Mouse (Mus musculus): ENCODE data around the gene Macf1. TPM values are rescaled to one million over a fixed set of nuclear protein-coding genes. Genes with fewer than 3 reads are reported as not detected.
"Not testable (repeated sequence)": the region's sequence is repeated elsewhere in the genome, so short reads cannot be mapped to it uniquely, and the experiment has no call there.

Macf1 gene
- total and polyA plus RNA-seq, 3 experiments = 39.3 to 169 (median 129) TPM

- Histone ChIP-seq H3K9me3 (replicated peaks) (peaks cover 3% of the 10 kb centered on the region; the same call in 1 of the 2 replicates), H3K4me3 (ENCODE audit: low read depth, low read length) (no peak overlapping the region), H3K36me3 (replicated peaks) (no peaks in the 10 kb centered on the region), H3K4me1 (ENCODE audit: insufficient read depth, low read depth, low read length) (no peaks in the 10 kb centered on the region; the same call in 1 of the 2 replicates), H3K27me3 (ENCODE audit: insufficient read depth, low read length) (no peaks in the 10 kb centered on the region)
- no peak for DNase-seq (ENCODE audit: low spot score)
- no peak for ATAC-seq (ENCODE audit: extremely low read depth, insufficient number of reproducible peaks, low FRiP score, poor library complexity, severe bottlenecking)
- TF ChIP-seq CTCF (IDR thresholded peaks at IDR 0.05; ENCODE audit: low read depth, low read length) = no peak
- TF ChIP-seq TAL1 (conservative IDR thresholded peaks at IDR 0.05; ENCODE audit: low read depth, low read length) = no peak
- TF ChIP-seq POLR2AphosphoS5 (IDR thresholded peaks at IDR 0.05; ENCODE audit: insufficient replicate concordance, low read depth, low read length) = no peak
- TF ChIP-seq GATA1 (IDR thresholded peaks at IDR 0.05; ENCODE audit: borderline replicate concordance, low read length) = no peak
- TF ChIP-seq GATA2 (IDR thresholded peaks at IDR 0.05; ENCODE audit: borderline replicate concordance, low read depth, low read length) = no peak
Measured at GRCm38 (mm10) chr4:123635428-123635827, 48.7 kb downstream of the Macf1 start.

- no peaks in the 10 kb centered on the region for H3K27me3 ChIP-seq (ENCODE audit: insufficient read depth, low read length)
- DNase-seq (ENCODE audit: low spot score) (no peak), ATAC-seq (ENCODE audit: extremely low read depth, insufficient number of reproducible peaks, low FRiP score, poor library complexity, severe bottlenecking) (no peak)
- no peaks in the 10 kb centered on the region; the same call in 1 of the 2 replicates for H3K4me1 ChIP-seq (ENCODE audit: insufficient read depth, low read depth, low read length)
- no peak overlapping the region for H3K4me3 ChIP-seq (ENCODE audit: low read depth, low read length)
- peaks cover 3% of the 10 kb centered on the region; the same call in 1 of the 2 replicates for H3K9me3 ChIP-seq (replicated peaks)
- no peaks in the 10 kb centered on the region for H3K36me3 ChIP-seq (replicated peaks)
- TF ChIP-seq GATA2 (IDR thresholded peaks at IDR 0.05; ENCODE audit: borderline replicate concordance, low read depth, low read length) = no peak
- TF ChIP-seq TAL1 (conservative IDR thresholded peaks at IDR 0.05; ENCODE audit: low read depth, low read length) = no peak
Measured at GRCm38 (mm10) chr4:123634436-123634835, 49.7 kb downstream of the Macf1 start.

- Histone ChIP-seq H3K4me3 (ENCODE audit: low read depth, low read length) (no peak overlapping the region), H3K4me1 (ENCODE audit: insufficient read depth, low read depth, low read length) (no peaks in the 10 kb centered on the region; the same call in 1 of the 2 replicates), H3K27me3 (ENCODE audit: insufficient read depth, low read length) (no peaks in the 10 kb centered on the region), H3K9me3 (replicated peaks) (peaks cover 3% of the 10 kb centered on the region; the same call in 1 of the 2 replicates), H3K36me3 (replicated peaks) (no peaks in the 10 kb centered on the region)
- TF ChIP-seq CTCF (IDR thresholded peaks at IDR 0.05; ENCODE audit: low read depth, low read length) (no peak), GATA2 (IDR thresholded peaks at IDR 0.05; ENCODE audit: borderline replicate concordance, low read depth, low read length) (no peak), POLR2AphosphoS5 (IDR thresholded peaks at IDR 0.05; ENCODE audit: insufficient replicate concordance, low read depth, low read length) (no peak), GATA1 (IDR thresholded peaks at IDR 0.05; ENCODE audit: borderline replicate concordance, low read length) (no peak), TAL1 (conservative IDR thresholded peaks at IDR 0.05; ENCODE audit: low read depth, low read length) (no peak)
- ATAC-seq (ENCODE audit: extremely low read depth, insufficient number of reproducible peaks, low FRiP score, poor library complexity, severe bottlenecking) (no peak), DNase-seq (ENCODE audit: low spot score) (no peak)
Measured at GRCm38 (mm10) chr4:123633874-123634273, 50.3 kb downstream of the Macf1 start.

- Histone ChIP-seq H3K36me3 (replicated peaks) (no peaks in the 10 kb centered on the region), H3K4me3 (ENCODE audit: low read depth, low read length) (no peak overlapping the region), H3K27me3 (ENCODE audit: insufficient read depth, low read length) (no peaks in the 10 kb centered on the region), H3K4me1 (ENCODE audit: insufficient read depth, low read depth, low read length) (no peaks in the 10 kb centered on the region; the same call in 1 of the 2 replicates), H3K9me3 (replicated peaks) (peaks cover 2% of the 10 kb centered on the region; the same call in 1 of the 2 replicates)
- DNase-seq (ENCODE audit: low spot score) = peak; percentile 17
- TF ChIP-seq POLR2AphosphoS5 (IDR thresholded peaks at IDR 0.05; ENCODE audit: insufficient replicate concordance, low read depth, low read length) = no peak
- no peak for TF ChIP-seq TAL1 (conservative IDR thresholded peaks at IDR 0.05; ENCODE audit: low read depth, low read length)
- no peak for TF ChIP-seq GATA2 (IDR thresholded peaks at IDR 0.05; ENCODE audit: borderline replicate concordance, low read depth, low read length)
- TF ChIP-seq GATA1 (IDR thresholded peaks at IDR 0.05; ENCODE audit: borderline replicate concordance, low read length) = no peak
- 0 out of 2 replicates have a peak, but pooled peaks have one; percentile 13 for TF ChIP-seq CTCF (IDR thresholded peaks at IDR 0.05; ENCODE audit: low read depth, low read length)
- ATAC-seq (ENCODE audit: extremely low read depth, insufficient number of reproducible peaks, low FRiP score, poor library complexity, severe bottlenecking) = no peak
Measured at GRCm38 (mm10) chr4:123633370-123633769, 50.8 kb downstream of the Macf1 start.

- not testable (repeated sequence) for H3K9me3 ChIP-seq (replicated peaks); H3K36me3 ChIP-seq (replicated peaks); H3K4me3 ChIP-seq (ENCODE audit: low read depth, low read length); H3K4me1 ChIP-seq (ENCODE audit: insufficient read depth, low read depth, low read length); H3K27me3 ChIP-seq (ENCODE audit: insufficient read depth, low read length); DNase-seq (ENCODE audit: low spot score); ATAC-seq (ENCODE audit: extremely low read depth, insufficient number of reproducible peaks, low FRiP score, poor library complexity, severe bottlenecking)
Measured at GRCm38 (mm10) chr4:123632116-123632515, 52.0 kb downstream of the Macf1 start.

GRCm38 (mm10) chr4:123631654-123632053, 52.5 kb downstream of the Macf1 start:
- H3K36me3 ChIP-seq (replicated peaks) = no peaks in the 10 kb centered on the region
- TF ChIP-seq POLR2AphosphoS5 (IDR thresholded peaks at IDR 0.05; ENCODE audit: insufficient replicate concordance, low read depth, low read length) = no peak
- TF ChIP-seq GATA2 (IDR thresholded peaks at IDR 0.05; ENCODE audit: borderline replicate concordance, low read depth, low read length) = no peak
- H3K27me3 ChIP-seq (ENCODE audit: insufficient read depth, low read length) = no peaks in the 10 kb centered on the region
- ATAC-seq (ENCODE audit: extremely low read depth, insufficient number of reproducible peaks, low FRiP score, poor library complexity, severe bottlenecking) (no peak), DNase-seq (ENCODE audit: low spot score) (no peak)
- no peaks in the 10 kb centered on the region; the same call in 1 of the 2 replicates for H3K4me1 ChIP-seq (ENCODE audit: insufficient read depth, low read depth, low read length)
- H3K9me3 ChIP-seq (replicated peaks) = no peaks in the 10 kb centered on the region
- no peak overlapping the region for H3K4me3 ChIP-seq (ENCODE audit: low read depth, low read length)

GRCm38 (mm10) chr4:123627683-123628082, 56.5 kb downstream of the Macf1 start:
- DNase-seq (ENCODE audit: low spot score) (no peak), ATAC-seq (ENCODE audit: extremely low read depth, insufficient number of reproducible peaks, low FRiP score, poor library complexity, severe bottlenecking) (no peak)
- Histone ChIP-seq H3K9me3 (replicated peaks) (no peaks in the 10 kb centered on the region), H3K4me3 (ENCODE audit: low read depth, low read length) (no peak overlapping the region), H3K4me1 (ENCODE audit: insufficient read depth, low read depth, low read length) (peaks cover 12% of the 10 kb centered on the region), H3K36me3 (replicated peaks) (no peaks in the 10 kb centered on the region), H3K27me3 (ENCODE audit: insufficient read depth, low read length) (peaks cover 4% of the 10 kb centered on the region; the same call in 1 of the 2 replicates)
- TF ChIP-seq GATA2 (IDR thresholded peaks at IDR 0.05; ENCODE audit: borderline replicate concordance, low read depth, low read length) = no peak
- TF ChIP-seq CTCF (IDR thresholded peaks at IDR 0.05; ENCODE audit: low read depth, low read length) = no peak
